Mouse (Mus musculus) mouse trophoblast stem cell (cell line): ENCODE results near the gene Dexi.

Experiments used
- in situ Hi-C, 2 experiments: fragments of 300-500 bp; cut with MseI, MboI; formaldehyde crosslinking; loops; 2 replicates in 1 of 2; 3 replicates in 1 of 2; pipeline ENCODE4 v1.15.1; 2025

The Dexi gene

GRCm38 (mm10) chr16:10542698-10543365 is at the start of gene Dexi:
Gene Dexi, minus strand, starts transcription at chr16:10543054.
- in situ Hi-C loops: no loop called here

DNA sequence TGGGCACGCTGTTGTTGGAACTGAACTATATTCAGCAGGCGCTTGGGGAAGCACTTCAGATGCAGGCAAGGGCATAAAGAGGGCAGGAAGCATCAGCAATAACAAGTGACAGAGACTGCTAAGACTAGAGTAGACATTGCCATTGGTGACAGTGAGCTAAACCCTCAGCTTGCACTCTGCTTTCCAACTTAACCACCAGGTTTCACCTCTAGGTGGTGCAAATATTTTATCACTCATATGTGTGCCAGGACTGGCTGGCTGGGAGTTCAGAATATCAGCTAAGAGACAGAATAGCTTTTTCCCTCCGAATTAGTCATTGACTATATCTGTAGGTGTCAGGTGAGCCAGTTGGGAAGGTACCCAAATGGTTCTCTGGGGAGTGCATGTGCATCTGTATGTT is 43.7 kb upstream of the Dexi start:
- in situ Hi-C loops: no loop called here

- in situ Hi-C loops: no loop called here
These were observed 42.3 kb upstream of the Dexi start for GRCm38 (mm10) chr16:10585165-10585564.

DNA sequence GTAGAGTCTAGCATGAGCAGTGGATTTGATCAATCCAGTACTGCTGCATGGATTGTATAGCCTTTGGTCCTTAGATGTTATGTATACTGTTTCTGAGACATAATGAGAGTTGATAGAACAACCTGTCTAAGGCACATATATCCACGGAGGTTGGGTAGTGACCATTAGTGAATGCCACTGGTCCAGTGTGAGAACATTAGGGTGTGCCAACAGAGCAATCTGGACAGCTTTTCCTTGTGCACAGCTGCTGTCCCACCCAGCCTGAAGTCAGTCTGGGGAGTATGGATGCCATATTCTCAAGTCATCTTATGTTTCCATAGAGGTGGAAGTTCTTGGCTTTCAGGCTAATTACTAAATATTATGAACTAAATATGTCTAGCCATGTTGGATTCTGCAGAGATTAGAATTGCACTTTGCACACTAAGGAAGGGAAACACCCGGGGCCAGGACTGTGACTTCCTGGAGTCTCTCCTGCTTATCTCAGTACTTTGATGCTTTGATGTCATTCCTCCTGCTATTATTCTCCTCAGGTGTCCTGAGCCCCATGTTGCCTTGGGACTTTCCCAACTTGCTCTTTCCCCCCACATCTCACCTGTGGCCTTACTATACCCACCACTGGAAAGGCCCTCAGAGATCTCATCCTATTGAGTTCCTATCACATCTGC is 38.5 kb upstream of the Dexi start:
- in situ Hi-C loops: no loop called here

DNA sequence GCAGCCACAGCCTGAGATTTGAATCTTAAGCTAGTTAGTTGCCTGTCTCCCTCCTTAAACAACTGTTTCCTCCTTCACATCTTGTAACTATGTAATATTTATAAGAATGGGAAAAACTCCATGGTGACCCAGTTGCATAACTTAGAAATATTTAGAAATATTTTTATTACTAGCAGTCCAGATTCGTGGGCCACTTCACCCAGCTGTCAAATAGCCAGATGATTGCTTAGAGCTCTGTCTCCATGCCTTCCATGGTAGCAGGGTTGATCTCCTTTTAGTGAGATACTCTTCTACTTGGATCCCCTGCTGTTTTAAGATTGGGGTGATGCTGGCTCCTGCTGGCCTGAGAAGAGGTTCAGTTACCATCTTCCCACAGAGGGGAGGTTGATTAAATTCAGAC is 35.5 kb upstream of the Dexi start:
- in situ Hi-C loops: loop anchor here (10.0 kb wide), 2 partner anchors 206 to 266 kb away; partner anchors contain the start of genes Socs1 (in 1 of the 2) and Tnp2 (in 1 of the 2)

DNA sequence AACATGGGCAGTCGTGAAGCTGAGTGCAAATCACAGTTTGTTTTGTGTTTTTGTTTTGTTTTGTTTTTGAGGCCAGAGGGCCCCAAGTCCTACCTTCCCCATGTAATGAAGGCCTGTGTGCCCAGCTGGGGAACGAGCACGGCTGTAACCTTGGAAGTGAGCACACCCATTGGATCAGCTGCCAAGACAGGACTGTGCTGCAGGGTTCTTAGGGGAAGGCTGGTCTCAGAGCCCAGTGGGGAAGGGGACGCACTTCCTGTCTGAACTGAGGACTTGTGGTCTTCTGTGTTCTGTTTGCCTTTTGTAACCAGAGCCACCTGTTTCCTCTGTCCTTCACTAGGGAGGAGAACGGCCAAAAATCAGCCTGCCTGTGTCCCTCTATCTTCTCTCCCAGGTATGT is 34.7 kb upstream of the Dexi start:
- in situ Hi-C loops: loop anchor here (10.0 kb wide), 2 partner anchors 207 to 267 kb away; partner anchors contain the start of genes Socs1 (in 1 of the 2) and Tnp2 (in 1 of the 2)

DNA sequence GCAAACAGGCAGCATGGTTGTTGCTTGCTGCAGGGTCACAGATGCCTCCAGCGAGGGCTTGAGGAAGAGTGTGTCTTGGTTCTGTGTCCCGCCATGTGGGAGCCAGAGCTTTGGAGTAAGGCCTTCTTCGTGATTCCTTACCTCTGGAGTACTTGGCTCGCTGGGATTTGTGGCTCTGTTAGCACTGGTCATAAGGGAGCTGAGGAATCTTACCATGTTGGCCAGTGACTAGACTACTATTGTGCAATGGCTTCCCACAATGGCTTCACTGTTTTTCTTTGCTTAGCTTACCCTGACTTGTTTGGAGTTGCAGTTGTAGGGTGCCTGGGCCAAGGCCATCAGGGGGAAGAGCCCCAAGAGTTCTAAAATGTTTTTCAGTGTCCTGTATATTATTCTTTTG is 33.1 kb upstream of the Dexi start:
- in situ Hi-C loops: loop anchor here (10.0 kb wide), 2 partner anchors 209 to 269 kb away; partner anchors contain the start of genes Socs1 (in 1 of the 2) and Tnp2 (in 1 of the 2)

- in situ Hi-C loops: loop anchor here (10.0 kb wide), 2 partner anchors 210 to 270 kb away; partner anchors contain the start of genes Socs1 (in 1 of the 2) and Tnp2 (in 1 of the 2)
These were observed 32.1 kb upstream of the Dexi start for GRCm38 (mm10) chr16:10574936-10575335.

GRCm38 (mm10) chr16:10571820-10572219 is 29.0 kb upstream of the Dexi start:
- in situ Hi-C loops: loop anchor here (10.0 kb wide), 2 partner anchors 213 to 273 kb away; partner anchors contain the start of genes Socs1 (in 1 of the 2) and Tnp2 (in 1 of the 2)

DNA sequence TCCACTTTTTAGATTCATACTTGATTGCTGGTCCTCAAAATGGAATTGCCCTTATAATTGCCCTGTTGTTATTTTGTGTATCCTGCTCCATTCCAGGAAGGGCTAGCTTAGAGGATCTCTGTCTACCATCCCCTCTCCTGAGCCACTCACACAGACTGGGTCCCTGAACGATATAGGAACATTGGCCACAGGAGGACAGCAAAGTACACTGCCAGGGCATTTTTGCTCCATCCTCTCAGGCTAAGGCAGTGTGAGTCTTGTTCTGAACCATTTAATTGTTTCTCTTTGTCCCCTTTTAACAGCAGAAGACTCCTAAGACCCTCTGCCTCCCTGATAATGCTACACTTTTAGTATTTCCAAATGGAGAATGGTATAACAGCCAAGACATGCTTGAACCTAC is 27.9 kb upstream of the Dexi start:
- in situ Hi-C loops: loop anchor here (10.0 kb wide), 2 partner anchors 214 to 274 kb away; partner anchors contain the start of genes Socs1 (in 1 of the 2) and Tnp2 (in 1 of the 2)

- in situ Hi-C loops: loop anchor here (5.0 to 10.0 kb wide), 4 partner anchors 215 to 292 kb away; partner anchors contain the start of genes Socs1 (in 1 of the 2) and Tnp2 (in 1 of the 2)
These were observed 27.0 kb upstream of the Dexi start for GRCm38 (mm10) chr16:10569809-10570395.

- in situ Hi-C loops: loop anchor here (5.0 kb wide), 2 partner anchors 280 to 295 kb away; no protein-coding TSS in a partner anchor
These were observed 24.3 kb upstream of the Dexi start for GRCm38 (mm10) chr16:10567153-10567552.

GRCm38 (mm10) chr16:10565278-10565885 is 22.5 kb upstream of the Dexi start:
- in situ Hi-C loops: loop anchor here (5.0 kb wide), 2 partner anchors 282 to 297 kb away; no protein-coding TSS in a partner anchor

DNA sequence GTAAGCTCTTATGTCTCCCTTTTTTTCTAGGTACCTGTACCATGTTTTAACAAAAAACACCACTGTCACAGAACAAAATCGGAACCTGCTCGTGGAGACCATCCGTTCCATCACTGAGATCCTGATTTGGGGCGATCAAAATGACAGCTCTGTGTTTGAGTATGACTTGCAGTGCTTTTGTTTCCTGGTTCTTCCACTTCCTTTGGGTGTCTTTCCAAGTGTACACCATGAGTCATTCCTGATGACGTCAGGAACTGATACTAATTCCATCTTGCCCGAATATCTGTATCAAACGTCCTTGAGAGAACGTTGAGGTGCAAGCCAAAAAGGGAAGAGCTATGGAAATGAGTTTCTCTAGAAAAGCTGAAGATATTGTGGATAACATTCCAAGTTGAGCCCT is 17.1 kb upstream of the Dexi start:
- in situ Hi-C loops: no loop called here

GRCm38 (mm10) chr16:10553858-10554257 is 11.0 kb upstream of the Dexi start:
- in situ Hi-C loops: no loop called here

DNA sequence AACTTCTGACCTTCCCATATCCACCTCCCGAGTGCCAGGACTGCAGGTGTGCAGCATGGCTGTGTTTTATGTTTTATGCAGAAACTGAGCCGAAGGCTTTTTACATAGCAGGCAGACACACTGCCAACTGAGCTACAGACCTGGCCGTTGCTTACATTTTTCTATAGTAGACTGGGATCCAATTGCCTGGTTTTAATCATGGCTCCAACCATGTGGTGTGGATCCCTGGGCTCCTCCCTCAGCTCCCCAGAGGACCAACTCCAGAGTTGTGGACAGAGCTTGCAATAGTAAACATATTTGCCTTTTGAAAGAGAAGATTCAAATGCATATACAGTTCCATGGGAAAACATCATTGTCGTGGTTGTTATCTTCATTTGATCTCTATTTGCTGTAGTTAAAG is 8.7 kb upstream of the Dexi start:
- in situ Hi-C loops: no loop called here

DNA sequence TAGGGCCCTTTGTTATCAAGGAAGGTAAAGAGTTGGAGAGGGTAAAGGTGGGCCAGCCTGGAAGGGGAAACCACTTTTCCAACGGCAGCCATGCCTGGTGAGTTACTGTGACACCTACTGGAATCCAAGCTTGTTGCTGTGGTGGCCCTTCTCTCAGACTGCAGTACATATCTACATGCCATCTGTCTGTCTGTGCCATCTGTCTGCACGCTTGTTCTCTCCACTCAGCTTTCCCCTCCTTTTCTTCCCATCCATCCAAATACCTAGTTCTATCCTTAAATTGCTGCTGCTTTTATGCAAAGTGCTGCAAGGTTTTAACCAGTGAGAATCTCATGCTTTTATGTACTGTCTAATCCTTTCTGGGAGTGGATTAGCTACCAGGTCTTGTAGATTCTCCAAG is 6.7 kb upstream of the Dexi start:
- in situ Hi-C loops: no loop called here

- in situ Hi-C loops: no loop called here
These were observed 6.1 kb upstream of the Dexi start for GRCm38 (mm10) chr16:10548938-10549337.

GRCm38 (mm10) chr16:10546865-10547264 is 4.0 kb upstream of the Dexi start:
- in situ Hi-C loops: no loop called here

- in situ Hi-C loops: no loop called here
These were observed 2.3 kb upstream of the Dexi start, which contains the start of gene Clec16a for GRCm38 (mm10) chr16:10544995-10545622. Gene Clec16a, plus strand, starts transcription at chr16:10545339.

DNA sequence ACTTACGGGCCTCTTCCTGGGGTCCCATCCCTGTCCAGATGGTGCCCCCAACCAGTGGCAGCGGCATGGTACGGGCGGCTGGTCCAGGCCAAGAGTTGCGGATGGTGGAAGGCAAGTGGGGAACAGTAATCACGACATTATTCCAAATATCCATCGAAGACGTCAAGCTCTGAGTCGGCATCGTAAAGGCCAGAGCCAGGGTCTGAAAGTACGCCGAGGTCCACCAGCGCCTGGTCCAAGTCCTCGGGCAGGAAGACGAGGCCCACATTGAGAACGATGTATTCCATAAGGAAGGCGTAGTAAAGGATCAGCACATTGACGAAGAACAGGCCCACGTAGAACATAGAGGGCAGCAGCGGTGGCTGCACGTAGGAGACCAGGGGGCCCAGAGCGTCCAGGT is 588 bp downstream of the Dexi start:
- in situ Hi-C loops: no loop called here
